Mouse (Mus musculus) mature B cell (primary cell): ENCODE measurements at regions not wholly inside any gene's neighbourhood (a gene's known extent, or its start where the extent isn't known, plus 50 kb on each side); places are given as distances from the start of the nearest gene placed in this dataset.

ENCODE experiments used
- in situ Hi-C: fragments of 300-500 bp; cut with MboI; formaldehyde crosslinking; loops from 2 replicates; pipeline ENCODE4 v1.14.3; 2019

DNA sequence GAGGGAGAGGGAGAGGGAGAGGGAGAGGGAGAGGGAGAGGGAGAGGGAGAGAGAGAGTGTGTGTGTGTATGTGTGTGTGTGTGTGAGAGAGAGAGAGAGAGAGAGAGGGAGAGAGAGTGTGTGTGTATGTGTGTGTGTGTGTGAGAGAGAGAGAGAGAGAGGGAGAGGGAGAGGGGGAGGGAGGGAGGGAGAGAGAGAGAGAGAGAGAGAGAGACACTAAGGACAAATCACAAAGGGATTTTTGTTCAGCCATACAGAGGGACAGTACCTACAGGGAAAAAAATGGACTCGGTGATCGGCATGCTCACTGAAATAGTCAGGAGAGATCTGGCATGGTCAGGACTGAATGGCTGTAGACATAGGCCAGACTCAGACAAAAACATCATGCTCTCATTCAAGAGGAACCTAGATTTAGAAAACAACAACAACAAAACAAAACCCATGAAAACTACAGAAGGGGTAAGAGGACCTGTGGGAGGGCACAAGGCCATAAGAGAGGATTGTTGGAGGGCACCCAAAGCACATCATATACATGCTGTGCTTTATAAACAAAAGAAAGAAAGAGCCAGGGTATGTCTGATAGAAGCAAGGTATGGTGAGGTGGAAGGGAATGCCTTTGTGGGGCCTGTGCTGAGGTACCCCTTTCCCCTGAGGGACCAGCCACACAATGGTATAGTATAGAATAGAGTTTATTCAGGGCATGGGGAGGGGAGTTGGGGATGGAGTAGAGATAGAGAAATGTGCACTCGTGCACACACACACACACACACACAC is 127.0 kb upstream of the Med14 start:
- in situ Hi-C loops, result no loop called here

GRCm38 (mm10) chrX:12888010-12888707 is 126.3 kb upstream of the Med14 start:
- in situ Hi-C loops, result no loop called here

- in situ Hi-C loops, result no loop called here
Observed at GRCm38 (mm10) chrX:12887516-12887915, 125.6 kb upstream of the Med14 start.

GRCm38 (mm10) chrX:12886160-12887048 is 124.5 kb upstream of the Med14 start:
- in situ Hi-C loops, result no loop called here

- in situ Hi-C loops, result no loop called here
Observed at GRCm38 (mm10) chrX:12879233-12879632, 117.4 kb upstream of the Med14 start.

- in situ Hi-C loops, result no loop called here
Observed at GRCm38 (mm10) chrX:12877506-12877905, 115.6 kb upstream of the Med14 start.

- in situ Hi-C loops, result no loop called here
Observed at GRCm38 (mm10) chrX:12873698-12874144, 111.8 kb upstream of the Med14 start.

DNA sequence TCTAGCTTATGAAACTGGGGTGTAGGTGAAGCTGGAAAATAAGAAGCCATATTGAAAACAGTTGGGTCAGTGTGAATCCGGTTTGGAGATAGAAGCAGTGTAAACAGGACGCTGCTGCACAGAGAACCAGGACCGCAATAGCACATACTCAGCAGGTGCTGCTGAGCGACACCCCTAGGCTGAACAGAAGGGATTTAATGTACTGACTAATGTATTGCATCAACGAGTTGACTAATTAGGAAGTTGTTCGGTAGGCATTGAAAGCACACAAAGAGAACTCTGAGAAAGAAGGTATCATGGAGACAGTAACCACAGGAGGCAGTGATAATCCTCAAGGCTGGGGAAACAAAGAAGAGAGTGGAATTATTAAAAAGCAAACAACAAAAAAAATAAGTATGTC is 111.4 kb upstream of the Med14 start:
- in situ Hi-C loops, result no loop called here

DNA sequence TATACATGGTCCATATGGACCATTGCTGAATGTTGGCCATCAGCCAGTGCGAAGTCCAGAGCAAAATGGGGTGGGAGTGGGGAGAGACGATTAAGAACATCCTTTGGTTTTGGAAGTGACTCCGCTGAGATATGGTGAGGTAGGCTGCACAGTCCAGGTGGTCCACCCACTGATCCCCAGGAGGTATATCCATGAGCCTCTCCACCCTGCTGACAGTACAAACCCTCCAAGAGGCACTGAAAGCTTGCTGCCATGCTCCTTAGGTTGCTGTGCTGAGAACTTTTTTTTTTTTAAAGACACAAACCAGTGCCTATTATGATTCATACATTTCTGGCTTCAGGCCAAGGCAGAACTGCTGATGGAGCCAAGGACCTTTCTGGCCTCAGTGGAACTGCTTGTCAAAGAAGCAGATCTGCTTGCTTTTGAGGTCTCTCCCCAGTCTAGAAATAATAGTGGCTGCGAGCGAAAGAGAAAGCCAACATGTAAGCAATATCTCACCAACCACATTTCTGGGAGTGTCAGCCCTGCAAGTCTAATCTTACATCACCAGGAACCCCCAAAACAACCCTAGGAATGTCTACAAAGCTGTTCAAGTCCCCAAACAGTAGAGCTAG is 105.1 kb upstream of the Med14 start:
- in situ Hi-C loops, result no loop called here

GRCm38 (mm10) chrX:12866176-12866575 is 104.3 kb upstream of the Med14 start:
- in situ Hi-C loops, result no loop called here

DNA sequence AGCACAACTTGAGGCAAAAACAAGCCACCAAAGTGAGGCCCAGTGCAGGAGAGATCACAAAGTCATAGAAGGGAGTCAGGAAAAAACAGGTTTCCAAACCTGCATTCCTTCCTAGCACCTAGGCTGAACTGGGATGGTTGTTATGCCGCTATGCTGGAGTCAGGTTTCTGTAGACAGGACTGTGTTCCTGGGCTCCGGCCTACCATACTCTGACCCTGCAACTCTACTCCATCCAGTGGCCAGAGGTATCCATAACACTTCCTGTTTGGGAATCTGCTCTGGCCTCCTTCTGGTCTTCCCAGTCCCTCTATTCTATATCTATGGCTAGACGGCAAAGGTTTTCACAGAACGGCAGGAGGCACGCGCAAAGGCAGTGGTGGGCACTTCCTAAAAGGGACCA is 98.3 kb upstream of the Med14 start:
- in situ Hi-C loops, result no loop called here

GRCm38 (mm10) chrX:12858757-12859156 is 96.9 kb upstream of the Med14 start:
- in situ Hi-C loops, result no loop called here

- in situ Hi-C loops, result no loop called here
Observed at GRCm38 (mm10) chrX:12857881-12858755, 96.2 kb upstream of the Med14 start.

DNA sequence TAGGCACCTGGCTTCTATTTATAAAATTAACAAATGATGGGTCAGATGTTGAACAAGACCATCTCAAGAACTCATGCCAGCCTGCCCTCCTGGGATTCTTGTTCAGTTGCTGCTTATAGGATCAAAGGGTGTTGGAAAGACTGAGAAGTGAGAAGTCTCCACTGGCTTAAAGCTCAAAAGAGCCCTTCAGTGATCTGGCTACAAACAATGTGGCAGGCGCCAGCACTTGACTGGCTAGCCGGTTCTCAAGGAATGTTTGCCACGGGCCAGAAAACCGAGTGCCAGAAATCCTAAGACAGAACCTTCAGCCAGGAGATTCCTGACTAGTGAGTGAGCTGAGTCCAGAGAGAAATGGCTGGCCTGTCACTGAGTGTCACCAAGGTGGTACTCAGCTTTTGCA is 93.6 kb upstream of the Med14 start:
- in situ Hi-C loops, result no loop called here

- in situ Hi-C loops, result no loop called here
Observed at GRCm38 (mm10) chrX:12851684-12852083, 89.8 kb upstream of the Med14 start.

DNA sequence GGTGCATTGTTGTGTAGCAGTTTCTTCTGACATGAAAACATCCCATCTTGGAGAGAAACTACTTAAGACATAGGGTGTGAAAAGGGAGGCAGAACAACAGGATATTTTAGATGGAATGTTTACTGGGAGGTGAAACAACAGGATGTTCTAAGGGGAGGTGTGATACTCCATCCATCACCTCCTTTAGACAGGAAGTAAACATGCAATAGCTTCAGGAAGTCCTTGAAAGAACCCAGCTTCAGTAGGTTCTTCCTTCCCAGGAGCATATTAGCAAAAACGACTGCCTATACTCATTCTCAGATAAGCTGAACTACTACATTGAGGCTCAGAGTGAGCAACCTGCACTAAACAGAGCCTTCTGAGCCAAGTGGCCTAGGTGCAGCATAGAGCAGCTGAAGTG is 82.6 kb upstream of the Med14 start:
- in situ Hi-C loops, result no loop called here

- in situ Hi-C loops, result no loop called here
Observed at GRCm38 (mm10) chrX:12841021-12841325, 79.1 kb upstream of the Med14 start.

DNA sequence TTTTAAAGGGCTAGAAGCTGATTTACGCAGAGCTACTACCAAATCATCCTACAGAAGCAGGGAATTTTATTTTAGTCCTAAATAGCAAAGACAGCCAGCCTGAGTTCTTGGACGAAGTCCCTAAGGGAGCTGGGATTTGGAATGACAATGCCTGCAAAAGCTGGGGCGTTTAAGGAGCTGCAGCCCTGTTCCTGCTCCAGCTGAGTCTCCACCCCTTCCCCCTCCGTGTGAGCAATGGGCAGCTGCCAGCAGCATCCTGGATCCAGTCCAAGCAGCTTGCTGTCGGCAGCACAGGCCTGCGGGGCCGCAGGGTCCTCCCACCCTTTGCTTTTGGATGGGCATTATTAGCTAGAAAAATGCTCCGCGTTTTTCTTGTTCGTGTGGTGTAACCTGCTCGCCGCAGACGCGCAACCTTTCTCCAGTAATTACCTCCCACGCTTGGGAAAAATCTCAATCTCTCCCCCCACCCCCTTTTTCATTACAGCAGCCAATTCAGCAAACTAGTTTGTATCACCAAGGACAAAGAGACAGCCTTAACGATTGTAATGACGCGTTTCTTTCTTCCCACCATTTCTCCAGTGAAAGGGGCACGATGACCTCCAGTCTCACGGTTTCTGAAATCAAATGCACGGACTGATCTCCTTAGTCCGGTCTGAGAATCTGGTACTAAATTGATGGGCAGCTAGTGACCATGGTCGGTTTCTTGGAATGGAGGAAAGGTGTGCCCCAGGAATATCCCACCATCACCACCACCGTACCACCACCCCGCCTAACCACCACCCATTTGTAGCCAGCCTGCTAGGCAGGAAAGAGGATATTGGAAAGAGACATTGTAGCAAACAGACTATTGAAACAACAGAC is 78.5 kb upstream of the Med14 start:
- in situ Hi-C loops, result no loop called here

- in situ Hi-C loops, result loop anchor here (10.0 kb wide), 1 partner anchor 75 kb away; the partner anchor contains the start of gene Med14
Observed at GRCm38 (mm10) chrX:12839406-12840159, 77.7 kb upstream of the Med14 start.
